Mouse (Mus musculus) neural tube, embryonic 14.5 days (tissue): ENCODE measurements around the gene Slc46a3. TPM values are rescaled to one million over a fixed set of nuclear protein-coding genes. Genes with fewer than 3 reads are reported as not detected.

Experiments
- ATAC-seq: fragments of 200-750 bp; cut with Nextera tagmentation; 2 replicates; pipeline ENCODE4 v1.8.0; 2017; ENCODE audit warnings: low read depth, mild to moderate bottlenecking, moderate TSS enrichment, moderate library complexity
- H3K27ac ChIP-seq: fragments of 300-500 bp; sonication (generic); 2 replicates; pipeline ENCODE4 v1.5.1; 2014; ENCODE audit warnings: low read depth, mild to moderate bottlenecking, control low read depth, low read length, moderate library complexity, mixed read lengths
- H3K27me3 ChIP-seq: fragments of 300-500 bp; sonication (generic); 2 replicates; pipeline ENCODE4 v1.6.1; 2014; ENCODE audit warnings: low read length; ENCODE audit not compliant: control insufficient read depth, insufficient read depth
- H3K36me3 ChIP-seq: fragments of 300-500 bp; sonication (generic); 2 replicates; pipeline ENCODE4 v1.6.1; 2014; ENCODE audit warnings: low read length, mixed read lengths; ENCODE audit not compliant: control insufficient read depth, insufficient read depth
- H3K4me1 ChIP-seq: fragments of 300-500 bp; sonication (generic); 2 replicates; pipeline ENCODE4 v1.6.1; 2014; ENCODE audit warnings: low read length; ENCODE audit not compliant: control insufficient read depth, insufficient read depth
- H3K4me2 ChIP-seq: fragments of 300-500 bp; sonication (generic); 2 replicates; pipeline ENCODE4 v1.6.1; 2014; ENCODE audit warnings: mild to moderate bottlenecking, low read depth, low read length, control low read depth
- H3K4me3 ChIP-seq: fragments of 300-500 bp; sonication (generic); 2 replicates; pipeline ENCODE4 v1.5.1; 2014; ENCODE audit warnings: low read depth, low read length, control low read depth, mixed read lengths
- H3K9ac ChIP-seq: fragments of 300-500 bp; sonication (generic); replicated peaks from 2 replicates; pipeline ENCODE4 v1.6.1; 2014; ENCODE audit warnings: low read depth, mild to moderate bottlenecking, control low read depth, low read length, mixed read lengths
- H3K9me3 ChIP-seq: fragments of 300-500 bp; sonication (generic); 2 replicates; pipeline ENCODE4 v1.6.1; 2016; ENCODE audit warnings: low read length; ENCODE audit not compliant: control insufficient read depth
- WGBS: fragments of 180-500 bp; shearing (Covaris S2); extraction: QIAGEN DNeasy Blood & Tissue Kit; methylation state at CpG from one replicate; pipeline ENCODE4 v1.1.7; 2014; 5-methylcytosine and 5-hydroxymethylcytosine counted together
- polyA plus RNA-seq: library from polyadenylated mRNA; unstranded; fragments of >200 nt; fragmentation: Nextera tagmentation; extraction: Ambion mirVana; gene quantifications from 2 replicates; pipeline ENCODE4 v1.2.1, GENCODE M21; 2014

Slc46a3 gene
- polyA plus RNA-seq, 1 experiment from 2014 or later: 3.7 TPM

GRCm38 (mm10) chr5:147883581-147883980, 11.0 kb downstream of the Slc46a3 start:
- H3K4me2 ChIP-seq: no peak overlapping the region
- H3K4me3 ChIP-seq: no peak overlapping the region
- H3K4me1 ChIP-seq: no peaks in the 10 kb centered on the region
- WGBS: 86% methylated on average over 6 of the region's 6 CpGs
- no peak for ATAC-seq
- H3K27me3 ChIP-seq: no peaks in the 10 kb centered on the region
- no peak overlapping the region for H3K27ac ChIP-seq
- H3K9ac ChIP-seq: no peak overlapping the region
- H3K36me3 ChIP-seq: peaks cover 1% of the 10 kb centered on the region; the same call in 1 of the 2 replicates
- no peaks in the 10 kb centered on the region for H3K9me3 ChIP-seq

DNA sequence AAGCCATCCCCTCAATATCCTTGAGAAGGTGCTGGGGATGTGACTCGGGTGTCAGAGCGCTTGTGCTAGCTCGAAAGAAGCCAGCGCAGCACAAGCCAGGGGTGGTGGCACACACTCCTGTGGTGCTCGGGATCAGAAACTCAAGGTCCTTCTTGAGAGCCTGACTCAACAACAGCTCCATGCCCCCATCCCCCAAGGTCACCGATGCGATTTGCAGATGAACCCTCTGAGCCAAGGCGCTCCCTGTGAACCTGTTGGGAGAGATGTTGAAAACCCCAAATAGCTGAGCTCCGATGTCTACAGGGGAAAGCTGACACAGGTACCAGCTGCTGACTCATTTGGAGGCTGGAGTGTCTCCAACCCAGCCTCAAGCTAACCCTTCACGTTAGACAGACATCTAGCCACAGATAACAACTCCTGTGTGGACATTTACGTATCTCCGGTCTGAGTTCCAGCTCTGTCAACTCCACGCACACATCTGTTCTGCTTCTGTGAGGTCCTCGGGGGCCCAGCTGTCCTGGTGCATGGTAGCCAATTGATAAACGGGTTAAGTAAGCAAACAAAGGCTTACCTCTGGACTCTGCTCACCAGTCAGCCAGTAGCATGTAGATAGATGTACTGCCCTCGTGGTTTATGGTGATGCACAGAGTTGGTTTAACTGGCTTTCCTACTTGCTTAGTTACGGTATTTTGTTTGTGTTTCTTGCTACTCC, 14.5 kb downstream of the Slc46a3 start:
- H3K27ac ChIP-seq: no peak overlapping the region
- no peak overlapping the region for H3K9ac ChIP-seq
- H3K36me3 ChIP-seq: peaks cover 27% of the 10 kb centered on the region
- no peaks in the 10 kb centered on the region for H3K9me3 ChIP-seq
- 93% methylated on average over 17 of the region's 17 CpGs for WGBS
- no peak overlapping the region for H3K4me2 ChIP-seq
- no peaks in the 10 kb centered on the region for H3K27me3 ChIP-seq
- H3K4me3 ChIP-seq: no peak overlapping the region
- H3K4me1 ChIP-seq: no peaks in the 10 kb centered on the region
- no peak for ATAC-seq

GRCm38 (mm10) chr5:147877520-147877919, 17.1 kb downstream of the Slc46a3 start:
- peaks cover 40% of the 10 kb centered on the region for H3K36me3 ChIP-seq
- 85% methylated on average over 6 of the region's 6 CpGs for WGBS
- H3K9ac ChIP-seq: no peak overlapping the region
- H3K4me1 ChIP-seq: no peaks in the 10 kb centered on the region
- no peak overlapping the region for H3K4me2 ChIP-seq
- ATAC-seq: no peak
- H3K4me3 ChIP-seq: no peak overlapping the region
- no peak overlapping the region for H3K27ac ChIP-seq
- no peaks in the 10 kb centered on the region for H3K9me3 ChIP-seq
- no peaks in the 10 kb centered on the region for H3K27me3 ChIP-seq

DNA sequence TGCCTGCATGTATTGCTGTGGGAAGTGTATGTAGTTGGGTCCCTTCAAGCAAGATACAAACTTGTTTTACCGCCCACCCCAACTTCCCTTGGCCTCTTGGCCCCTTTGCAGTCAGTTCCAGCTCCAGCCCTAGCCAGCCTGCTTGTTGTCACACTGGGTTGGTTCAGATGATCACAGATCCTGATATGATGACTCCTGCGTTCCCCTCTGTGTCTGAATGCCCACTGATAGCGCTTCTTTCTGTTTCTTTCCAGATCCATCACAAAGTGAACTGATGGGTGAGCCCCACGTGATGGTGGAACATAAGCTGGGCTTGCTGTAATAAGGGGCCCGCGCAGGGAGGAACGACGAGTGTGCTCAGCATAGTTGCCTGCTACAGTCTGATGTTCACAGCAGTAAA, 19.4 kb downstream of the Slc46a3 start:
- Histone ChIP-seq H3K4me3 (no peak overlapping the region), H3K27ac (no peak overlapping the region), H3K9ac (no peak overlapping the region), H3K4me2 (no peak overlapping the region), H3K36me3 (peaks cover 59% of the 10 kb centered on the region), H3K9me3 (no peaks in the 10 kb centered on the region), H3K27me3 (no peaks in the 10 kb centered on the region), H3K4me1 (no peaks in the 10 kb centered on the region)
- no peak for ATAC-seq
- 96% methylated on average over 8 of the region's 8 CpGs for WGBS

DNA sequence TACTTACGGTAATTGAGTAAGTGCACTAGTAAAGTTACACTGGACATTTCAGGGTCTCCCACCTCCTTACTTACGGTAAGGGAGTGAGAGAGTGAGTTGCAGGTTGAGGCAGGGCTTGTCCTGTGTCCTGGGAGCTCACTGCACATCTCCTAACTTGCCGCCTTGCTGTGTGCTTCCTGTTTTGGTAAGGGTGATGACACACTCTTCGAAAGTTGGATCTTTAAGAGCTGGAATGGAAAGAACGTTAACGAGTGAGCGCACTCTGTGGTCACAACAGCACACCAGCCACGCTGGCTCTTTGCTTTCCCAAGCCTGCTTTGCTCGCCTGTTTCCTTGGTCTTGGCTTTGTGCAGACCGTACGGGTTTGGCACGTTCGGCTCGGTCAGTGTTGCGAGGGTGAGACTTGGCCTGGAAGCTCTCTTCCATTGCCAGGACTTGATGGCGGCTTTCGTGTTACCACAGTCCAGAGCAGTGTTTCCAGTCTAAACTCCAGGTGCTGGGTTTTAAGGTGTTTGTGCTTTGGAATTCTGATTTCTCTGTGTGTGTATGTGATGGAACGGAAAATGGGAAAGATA, 20.0 kb downstream of the Slc46a3 start:
- Histone ChIP-seq H3K4me3 (no peak overlapping the region), H3K27ac (no peak overlapping the region), H3K4me1 (no peaks in the 10 kb centered on the region), H3K9ac (no peak overlapping the region), H3K4me2 (no peak overlapping the region), H3K9me3 (no peaks in the 10 kb centered on the region), H3K27me3 (no peaks in the 10 kb centered on the region), H3K36me3 (peaks cover 65% of the 10 kb centered on the region)
- no peak for ATAC-seq
- WGBS: 93% methylated on average over 18 of the region's 18 CpGs

DNA sequence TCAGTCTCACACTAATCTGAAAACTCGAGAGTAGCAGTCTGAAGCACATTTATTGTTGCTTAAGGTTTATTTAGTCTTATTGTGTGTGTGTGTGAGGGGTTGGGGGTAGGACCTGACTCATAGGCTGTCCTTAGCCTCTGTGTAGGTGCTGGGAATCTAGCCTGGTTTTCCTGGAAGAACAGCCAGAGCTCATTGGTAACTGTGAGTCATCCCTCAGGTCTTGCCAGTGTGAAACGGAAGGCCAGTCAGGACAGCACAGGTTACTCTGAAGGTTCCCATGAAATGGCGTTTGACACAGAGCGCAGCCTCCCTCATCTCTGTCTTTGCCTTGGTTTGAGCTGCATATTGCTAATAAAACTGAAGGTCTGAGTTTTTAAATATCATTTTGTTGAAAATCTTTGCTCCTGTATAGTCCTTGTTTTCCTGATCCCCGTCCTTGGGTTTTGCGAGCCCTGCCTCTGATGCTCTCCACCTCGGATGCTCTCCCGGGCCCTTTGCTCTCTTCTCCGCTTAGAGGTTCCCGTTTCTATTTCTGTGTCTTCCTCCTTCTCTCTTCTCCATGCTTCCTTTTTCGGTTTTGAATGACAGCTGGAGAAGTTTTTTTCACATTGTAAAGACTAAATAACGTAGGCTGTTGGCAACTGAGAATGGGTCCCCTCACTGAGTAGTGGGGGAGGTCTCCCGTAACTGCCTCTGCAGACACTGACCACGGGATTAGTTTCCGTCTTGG, 23.4 kb downstream of the Slc46a3 start:
- 94% methylated on average over 15 of the region's 15 CpGs for WGBS
- H3K36me3 ChIP-seq: peaks cover 57% of the 10 kb centered on the region
- no peaks in the 10 kb centered on the region for H3K4me1 ChIP-seq
- ATAC-seq: no peak
- no peak overlapping the region for H3K27ac ChIP-seq
- no peaks in the 10 kb centered on the region for H3K27me3 ChIP-seq
- H3K9ac ChIP-seq: no peak overlapping the region
- H3K9me3 ChIP-seq: no peaks in the 10 kb centered on the region
- H3K4me2 ChIP-seq: no peak overlapping the region
- no peak overlapping the region for H3K4me3 ChIP-seq

GRCm38 (mm10) chr5:147870296-147870695, 24.3 kb downstream of the Slc46a3 start:
- no peak for ATAC-seq
- Histone ChIP-seq H3K4me1 (no peaks in the 10 kb centered on the region), H3K27me3 (no peaks in the 10 kb centered on the region), H3K4me2 (no peak overlapping the region), H3K4me3 (no peak overlapping the region), H3K36me3 (peaks cover 47% of the 10 kb centered on the region), H3K9ac (no peak overlapping the region), H3K9me3 (no peaks in the 10 kb centered on the region), H3K27ac (no peak overlapping the region)
- WGBS: 95% methylated on average over 1 of the region's 1 CpGs

DNA sequence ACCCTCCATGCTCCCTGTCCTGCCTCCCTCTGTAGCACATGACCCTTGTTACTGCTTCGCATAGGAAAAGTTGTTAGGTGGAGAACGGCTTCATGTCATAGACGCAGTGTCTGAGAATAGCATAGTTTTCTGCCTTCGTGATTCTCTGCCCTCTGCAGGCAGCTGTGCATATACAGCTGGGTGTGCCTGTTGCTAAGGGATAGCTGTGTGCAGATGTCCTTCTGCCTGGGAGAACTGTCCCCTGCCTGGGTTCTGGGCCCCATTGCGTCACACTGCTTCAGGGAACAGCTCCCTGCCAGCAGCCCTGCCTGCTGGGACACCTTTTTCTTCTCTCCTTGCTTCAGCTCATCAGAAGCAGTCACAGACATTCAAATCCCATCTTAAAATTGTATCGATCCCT, 25.0 kb downstream of the Slc46a3 start:
- peaks cover 51% of the 10 kb centered on the region for H3K36me3 ChIP-seq
- H3K4me3 ChIP-seq: no peak overlapping the region
- H3K27ac ChIP-seq: no peak overlapping the region
- ATAC-seq: no peak
- H3K4me1 ChIP-seq: no peaks in the 10 kb centered on the region
- no peak overlapping the region for H3K9ac ChIP-seq
- H3K9me3 ChIP-seq: no peaks in the 10 kb centered on the region
- no peak overlapping the region for H3K4me2 ChIP-seq
- H3K27me3 ChIP-seq: no peaks in the 10 kb centered on the region
- 94% methylated on average over 6 of the region's 6 CpGs for WGBS

DNA sequence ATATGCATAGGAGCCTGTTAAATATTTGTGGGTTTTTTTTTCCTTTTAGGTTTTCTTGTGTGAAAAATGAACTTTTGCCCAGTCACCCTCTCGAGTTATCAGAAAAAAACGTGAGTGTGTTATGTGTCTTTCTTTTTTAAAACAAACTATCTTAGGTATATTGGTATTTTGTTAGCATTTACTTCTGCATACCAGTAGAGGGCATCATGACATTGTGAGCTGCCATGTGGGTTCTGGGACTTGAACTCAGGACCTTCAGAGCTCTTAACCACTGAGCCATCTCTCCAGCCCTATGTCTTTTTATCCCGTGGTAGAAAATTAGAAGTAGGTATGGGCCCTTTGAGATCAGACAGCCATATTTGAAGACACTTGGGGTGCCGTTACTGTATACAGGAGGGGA, 25.9 kb downstream of the Slc46a3 start:
- no peaks in the 10 kb centered on the region for H3K9me3 ChIP-seq
- ATAC-seq: no peak
- H3K27ac ChIP-seq: no peak overlapping the region
- no peaks in the 10 kb centered on the region for H3K27me3 ChIP-seq
- peaks cover 50% of the 10 kb centered on the region for H3K36me3 ChIP-seq
- WGBS: 91% methylated on average over 4 of the region's 4 CpGs
- H3K4me1 ChIP-seq: no peaks in the 10 kb centered on the region
- H3K4me3 ChIP-seq: no peak overlapping the region
- no peak overlapping the region for H3K4me2 ChIP-seq
- no peak overlapping the region for H3K9ac ChIP-seq
